Mouse (Mus musculus) gastrocnemius, adult 18-20 months (tissue): ENCODE measurements at regions not wholly inside any gene's neighbourhood (a gene's known extent, or its start where the extent isn't known, plus 50 kb on each side); places are given as distances from the start of the nearest gene placed in this dataset.

Source experiments
- DNase-seq: peaks from one replicate; pipeline ENCODE4 v3.0.0; 2021; ENCODE audit warnings: low spot score

DNA sequence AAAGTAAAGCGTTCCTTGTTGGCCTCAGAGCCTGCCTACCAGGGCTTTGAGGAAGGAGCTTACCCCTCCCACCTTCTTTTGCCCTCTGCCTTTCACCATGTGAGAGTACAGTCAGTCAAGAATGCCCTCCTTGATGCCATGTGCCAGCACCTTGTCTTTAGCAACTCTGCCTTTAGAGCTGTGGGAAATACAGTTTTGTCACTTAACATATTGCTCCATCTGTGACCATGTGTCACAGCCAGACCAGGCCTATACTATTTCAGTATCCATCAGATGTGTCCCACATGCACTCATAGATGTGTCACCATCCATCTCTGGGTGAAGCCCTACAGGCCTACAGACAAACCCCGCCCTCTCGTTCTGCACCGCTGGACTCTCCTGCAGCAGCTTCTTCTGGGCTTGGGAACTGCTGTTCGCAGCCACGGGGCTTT, 355.9 kb downstream of the Agtpbp1 start:
- DNase-seq, result no peak

DNA sequence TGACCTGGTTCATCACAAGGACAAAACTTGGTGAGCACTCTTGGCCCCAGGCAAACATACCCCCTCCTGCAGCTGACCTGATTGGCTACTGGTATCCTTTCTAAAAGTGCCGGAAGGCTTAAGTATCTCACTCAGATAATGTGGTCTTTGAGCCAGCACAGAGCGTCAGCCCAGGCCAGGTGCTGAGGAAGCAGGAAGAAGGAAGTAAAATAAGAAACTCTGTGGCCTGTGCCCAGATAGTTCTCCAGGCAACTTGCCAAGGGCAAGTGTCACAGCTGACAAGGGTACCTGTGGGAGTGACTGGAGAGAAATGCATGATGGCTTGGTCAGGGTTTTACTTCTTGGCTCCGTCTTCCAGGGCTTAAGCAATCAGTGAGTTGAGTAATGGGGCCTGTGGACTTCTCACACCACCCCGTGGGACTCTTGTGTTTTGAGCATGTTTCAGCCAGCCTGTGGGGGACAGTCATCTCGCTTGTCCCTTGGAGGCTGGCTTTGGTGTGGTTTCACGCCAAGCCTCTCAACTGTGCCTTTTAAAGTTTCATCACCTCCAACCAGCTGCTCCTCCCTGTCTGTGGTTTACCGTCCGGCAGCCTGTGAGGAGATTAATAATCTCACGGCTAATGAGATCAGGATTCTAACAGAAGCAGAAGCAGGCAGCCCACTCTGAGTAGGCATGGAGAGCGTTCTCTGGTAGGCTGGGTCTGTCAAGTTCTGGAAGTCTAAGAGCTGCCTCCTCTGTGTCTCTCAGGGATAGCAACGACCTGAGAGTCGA, 356.8 kb downstream of the Agtpbp1 start:
- peak; percentile 66 for DNase-seq

DNA sequence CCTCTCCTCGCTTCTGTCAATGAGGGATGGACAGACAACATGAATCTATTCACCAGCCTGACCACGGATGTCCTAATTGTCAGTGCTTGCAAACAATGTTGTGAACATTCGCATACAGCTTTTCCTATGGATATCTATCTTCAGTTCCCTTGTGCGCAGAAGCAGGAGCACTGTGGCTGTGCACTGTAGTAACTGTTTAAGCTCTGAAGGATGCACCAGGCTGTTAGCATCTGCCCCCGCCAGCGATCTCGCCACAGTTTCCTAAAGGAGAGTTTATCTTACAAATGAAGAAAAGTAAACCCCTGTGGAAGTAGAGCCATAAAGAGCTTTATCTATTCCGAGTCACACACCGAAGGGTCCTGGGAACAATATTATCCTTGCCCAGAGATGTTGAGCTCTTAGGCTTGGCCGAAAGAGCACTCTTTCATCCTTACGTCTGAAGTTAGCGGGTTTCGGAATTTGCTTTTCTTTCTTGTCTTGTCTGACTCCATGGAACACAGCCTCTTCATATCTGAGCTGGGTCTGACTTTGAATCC, 357.4 kb downstream of the Agtpbp1 start:
- DNase-seq, result no peak

DNA sequence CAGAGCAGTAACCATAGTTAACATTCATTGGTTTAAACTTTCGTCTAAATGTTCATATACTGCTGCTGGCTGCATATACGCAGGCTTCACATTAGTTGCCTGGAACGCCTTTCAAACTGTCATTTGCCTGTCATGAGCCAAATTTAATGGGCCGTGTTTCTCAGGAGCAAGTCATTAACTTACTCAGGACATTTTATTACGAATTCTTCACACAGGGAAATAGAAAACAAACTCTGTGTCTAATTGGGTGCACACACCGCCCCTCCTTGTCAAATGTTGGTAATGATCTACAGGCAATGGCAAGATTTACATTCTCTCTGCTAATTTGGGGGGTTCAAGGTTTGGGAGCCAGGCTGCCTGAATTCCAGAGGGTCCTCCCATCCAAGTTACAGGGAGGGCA, 364.4 kb downstream of the Agtpbp1 start:
- no peak for DNase-seq

DNA sequence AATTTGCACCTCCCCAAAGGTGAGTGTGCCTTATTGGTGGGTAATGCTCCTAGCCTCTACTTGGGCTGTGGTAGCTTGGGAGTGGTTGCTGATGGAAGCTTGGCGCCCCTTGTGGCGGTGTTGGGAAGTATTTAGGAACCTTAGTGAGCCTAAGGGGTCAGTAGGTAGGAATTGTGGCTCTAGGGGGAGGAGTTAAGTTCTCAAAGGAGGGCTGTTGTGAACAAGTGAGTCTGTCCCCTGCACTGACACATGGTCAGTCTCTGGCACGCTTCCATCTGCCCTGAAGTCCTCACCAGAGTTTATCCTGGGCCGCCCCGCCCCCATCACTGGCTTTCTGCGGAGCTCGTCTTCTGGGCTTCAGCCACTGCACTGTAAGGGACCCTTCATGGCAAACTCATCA, 364.9 kb downstream of the Agtpbp1 start:
- DNase-seq, result peak; percentile 8

DNA sequence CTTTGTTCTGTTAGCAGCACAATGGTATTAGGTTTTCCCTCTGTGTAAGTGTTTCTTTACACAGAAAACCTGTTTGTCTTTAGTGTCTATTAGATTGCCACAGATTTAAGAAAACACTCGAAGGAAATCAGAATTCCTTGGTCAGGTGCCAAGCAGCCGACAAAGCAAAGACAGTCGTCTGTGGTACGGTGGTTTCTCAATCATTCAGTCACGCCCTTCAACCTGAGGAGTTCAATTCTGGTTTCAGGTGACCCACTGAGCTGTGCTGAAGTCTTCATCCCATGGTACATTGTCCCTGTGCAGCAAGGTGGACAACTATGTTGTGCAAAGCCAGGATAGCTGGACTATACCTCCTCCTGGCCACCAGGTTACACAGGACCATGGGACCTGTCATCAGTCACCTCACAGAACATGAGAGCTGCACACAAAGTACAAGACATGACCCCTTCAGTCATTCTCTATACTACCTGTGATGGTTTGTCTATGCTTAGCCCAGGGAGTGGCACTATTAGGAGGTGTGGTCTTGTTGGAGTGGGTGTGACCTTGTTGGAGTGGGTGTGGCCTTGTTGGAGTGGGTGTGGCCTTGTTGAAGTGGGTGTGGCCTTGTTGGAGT, 368.2 kb downstream of the Agtpbp1 start:
- DNase-seq, result no peak

DNA sequence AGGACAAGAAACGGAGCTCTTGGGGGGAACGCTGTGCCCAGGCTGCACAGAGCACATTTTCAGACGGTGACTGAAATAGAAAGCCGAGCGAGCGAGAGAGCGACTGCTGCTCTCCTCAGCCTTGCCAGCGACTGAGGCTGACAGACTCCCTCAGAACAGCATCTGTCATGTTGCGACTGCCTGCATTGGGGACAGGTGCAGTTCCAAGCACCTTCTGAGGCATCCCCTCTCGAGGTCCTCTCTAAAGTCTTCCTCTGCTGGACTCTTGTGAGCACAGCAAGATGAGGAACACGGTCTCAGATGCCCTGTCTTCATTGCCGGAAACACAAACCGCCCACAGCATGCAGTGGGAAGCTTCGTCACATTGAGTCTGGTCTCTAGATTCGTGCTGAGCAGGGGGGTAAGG, 372.7 kb downstream of the Agtpbp1 start:
- no peak for DNase-seq

DNA sequence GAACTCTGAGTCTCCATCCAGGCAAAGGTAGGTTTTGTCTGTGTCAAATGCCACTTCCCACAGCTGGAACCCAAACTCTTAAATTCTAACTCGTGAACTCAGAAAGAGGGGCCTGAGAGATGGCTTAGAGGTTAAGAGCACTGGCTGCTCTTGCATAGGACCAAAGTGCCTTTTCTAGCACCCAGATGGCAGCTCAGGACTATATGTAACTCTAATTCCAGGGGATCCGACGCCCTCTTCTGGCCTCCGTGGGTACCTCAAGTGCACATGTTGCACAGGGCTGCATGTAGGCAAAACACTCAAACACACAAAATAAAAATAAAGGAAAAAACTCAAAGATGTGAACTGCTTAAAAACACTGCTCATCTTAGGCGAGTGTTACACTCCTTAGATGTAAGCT, 374.2 kb downstream of the Agtpbp1 start:
- no peak for DNase-seq

DNA sequence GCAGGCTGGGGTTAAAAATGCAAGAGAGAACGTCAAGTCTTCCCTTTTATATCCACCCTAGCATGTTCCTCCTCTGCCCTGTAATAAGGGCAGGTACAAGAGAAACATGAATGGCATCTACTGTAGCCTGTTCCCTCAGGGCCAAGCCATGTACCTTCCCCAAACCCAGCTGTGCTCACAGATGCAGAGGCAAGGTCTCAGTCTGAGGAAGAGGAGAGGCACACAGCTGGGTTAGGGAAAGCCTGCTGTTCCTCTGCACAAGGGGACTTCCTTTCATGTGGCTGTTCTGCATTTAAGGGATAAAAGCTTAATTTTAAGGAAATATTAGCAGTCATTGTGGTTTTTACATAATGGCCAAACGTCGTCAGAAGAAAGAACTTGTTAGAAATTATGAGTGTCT, 378.8 kb downstream of the Agtpbp1 start:
- no peak for DNase-seq

DNA sequence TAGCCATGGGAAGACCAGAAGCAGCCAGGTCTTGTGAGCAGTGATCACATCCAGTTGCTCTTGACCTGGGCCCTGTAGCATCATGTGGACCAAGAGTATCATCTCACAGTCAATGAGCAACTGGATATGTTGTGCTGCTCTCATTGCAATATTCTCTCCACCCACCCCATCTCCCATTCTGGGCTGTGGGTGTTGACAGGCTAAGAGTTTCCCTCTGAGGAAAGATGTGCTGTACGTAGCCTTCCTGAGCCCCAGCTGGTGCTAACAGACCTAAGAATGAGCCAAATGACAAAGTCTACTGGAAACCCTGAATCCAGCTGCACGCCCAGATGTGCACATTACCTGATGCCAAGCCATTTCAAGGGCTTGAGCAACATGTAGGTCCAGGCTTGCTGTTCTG, 380.5 kb downstream of the Agtpbp1 start:
- DNase-seq, result peak; percentile 3

DNA sequence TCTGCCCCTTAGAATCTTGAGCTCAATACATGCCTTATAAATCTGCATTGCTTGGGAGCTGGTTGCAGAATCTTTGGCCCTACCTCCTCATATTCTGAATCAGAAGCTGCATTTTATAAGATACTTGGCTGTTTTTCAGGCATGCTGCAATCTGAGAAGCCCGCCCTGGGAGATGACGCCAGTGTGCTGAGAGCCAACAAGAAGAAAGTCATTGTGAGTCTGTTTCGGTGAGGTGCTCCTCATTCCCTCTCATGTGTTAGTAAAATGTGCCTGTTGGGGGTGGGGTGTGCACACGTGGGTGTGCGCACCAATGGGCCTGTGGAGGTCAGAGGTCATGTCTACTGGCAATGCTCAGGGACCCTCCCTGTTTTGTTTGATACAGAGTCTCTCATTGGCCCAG, 388.7 kb downstream of the Agtpbp1 start:
- DNase-seq, result peak; percentile 36

DNA sequence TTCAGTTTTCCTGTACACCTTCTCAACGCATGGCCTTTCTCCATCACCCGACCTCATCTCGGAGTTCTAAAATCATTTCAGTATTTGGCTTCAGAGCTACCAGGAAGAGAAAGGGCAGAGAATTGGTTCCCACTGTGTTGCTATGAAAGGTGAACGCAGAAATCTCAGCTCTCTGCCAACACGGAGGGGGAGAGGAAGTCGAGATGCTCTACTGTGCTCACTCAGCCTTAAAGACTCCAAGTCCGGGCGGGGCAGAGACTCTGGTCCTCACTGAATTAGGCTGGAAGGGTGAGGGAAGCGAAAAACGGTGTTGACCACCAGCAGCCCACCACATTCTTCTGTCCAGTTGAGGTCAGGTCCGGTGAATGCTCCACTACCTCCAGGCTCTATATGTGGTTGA, 382.1 kb downstream of the Ntrk2 start:
- no peak for DNase-seq
